Mouse (Mus musculus) liver, adult 2 months (tissue): ENCODE data around the gene Tmem86a. TPM values are rescaled to one million over a fixed set of nuclear protein-coding genes. Genes with fewer than 3 reads are reported as not detected.

ENCODE experiments used
- DNase-seq: peaks from one replicate; pipeline ENCODE4 v3.0.0-alpha.2; 2011; ENCODE audit warnings: low read depth, low spot score; ENCODE audit errors: extremely low read depth
- H3K27ac ChIP-seq: fragments of 200-500 bp; replicated peaks from 2 replicates; pipeline ENCODE4 v1.5.1; 2012; ENCODE audit warnings: low read depth, mild to moderate bottlenecking, control low read depth, inconsistent platforms, low read length; ENCODE audit not compliant: insufficient read depth
- H3K27me3 ChIP-seq: fragments of 200-500 bp; 2 replicates; pipeline ENCODE4 v1.6.1; 2012; ENCODE audit warnings: mild to moderate bottlenecking, moderate library complexity, low read length, inconsistent platforms; ENCODE audit not compliant: control insufficient read depth, insufficient read depth
- H3K36me3 ChIP-seq: fragments of 200-500 bp; 2 replicates; pipeline ENCODE4 v1.6.1; 2012; ENCODE audit warnings: low read length, inconsistent platforms; ENCODE audit not compliant: control insufficient read depth, insufficient read depth
- H3K4me1 ChIP-seq: fragments of 200-500 bp; 2 replicates; pipeline ENCODE4 v1.6.1; 2011; ENCODE audit warnings: low read length; ENCODE audit not compliant: control insufficient read depth, insufficient read depth
- H3K4me3 ChIP-seq: fragments of 200-500 bp; 2 replicates; pipeline ENCODE4 v1.5.1; 2011; ENCODE audit warnings: low read depth, mild to moderate bottlenecking, control low read depth, low read length, moderate library complexity; ENCODE audit not compliant: insufficient read depth
- H3K79me2 ChIP-seq: fragments of 200-500 bp; 2 replicates; pipeline ENCODE4 v1.6.1; 2012; ENCODE audit warnings: inconsistent platforms, mild to moderate bottlenecking, low read length, moderate library complexity; ENCODE audit not compliant: control insufficient read depth, insufficient read depth
- H3K9ac ChIP-seq: fragments of 200-500 bp; 2 replicates; pipeline ENCODE4 v1.6.1; 2012; ENCODE audit warnings: low read depth, mild to moderate bottlenecking, control low read depth, inconsistent platforms, low read length
- CTCF ChIP-seq: fragments of 200-500 bp; IDR thresholded peaks from 2 replicates; pipeline ENCODE4 v1.5.1; 2011; ENCODE audit warnings: low read depth, low read length, control low read depth
- POLR2A ChIP-seq: fragments of 200-500 bp; IDR thresholded peaks from 2 replicates; pipeline ENCODE4 v1.6.1; 2011; ENCODE audit warnings: low read length, control low read depth; ENCODE audit not compliant: insufficient read depth; ENCODE audit errors: extremely low read depth
- WGBS: fragments of 180-500 bp; shearing (Covaris S2); methylation state at CpG from one replicate; pipeline ENCODE4 v1.1.7; 2018; 5-methylcytosine and 5-hydroxymethylcytosine counted together
- polyA plus RNA-seq: library from polyadenylated mRNA; depleted of rRNA; stranded (reverse); fragments of >200 nt; gene quantifications from 2 replicates; pipeline ENCODE4 v1.2.3, GENCODE M21; 2012
- total RNA-seq: library from RNA; depleted of rRNA; stranded (reverse); fragments of >200 nt; gene quantifications from 2 replicates; pipeline ENCODE4 v1.2.3, GENCODE M21; 2014

Gene Tmem86a
- total and polyA plus RNA-seq, 2 experiments, result 5.7 to 16.1 TPM

DNA sequence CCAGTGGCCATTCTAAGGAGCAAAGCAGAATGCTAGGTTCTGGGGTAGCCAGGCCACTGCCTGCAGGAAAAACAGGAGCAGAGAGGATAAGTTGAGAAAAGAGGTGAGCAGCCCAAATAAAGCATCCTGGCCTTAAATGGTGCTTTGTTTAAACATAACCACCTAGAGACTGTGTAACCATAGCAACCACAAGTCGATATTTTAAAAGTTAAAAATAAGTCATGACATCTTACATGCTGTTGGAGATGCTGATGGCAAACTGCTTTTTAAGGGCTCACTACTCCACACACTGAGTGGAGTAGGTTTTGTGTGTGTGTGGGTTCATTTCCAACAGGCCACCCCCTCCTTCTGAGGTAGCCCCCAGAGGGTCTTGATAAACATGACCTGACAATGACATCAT is 34.7 kb downstream of the Tmem86a start:
- Histone ChIP-seq H3K79me2 (no peaks in the 10 kb centered on the region), H3K36me3 (no peaks in the 10 kb centered on the region), H3K4me3 (no peak overlapping the region), H3K27ac (no peak overlapping the region), H3K4me1 (no peaks in the 10 kb centered on the region), H3K9ac (no peak overlapping the region), H3K27me3 (no peaks in the 10 kb centered on the region)
- WGBS, result 49% methylated on average over 1 of the region's 1 CpGs
- no peak for DNase-seq
- TF ChIP-seq CTCF, result no peak

DNA sequence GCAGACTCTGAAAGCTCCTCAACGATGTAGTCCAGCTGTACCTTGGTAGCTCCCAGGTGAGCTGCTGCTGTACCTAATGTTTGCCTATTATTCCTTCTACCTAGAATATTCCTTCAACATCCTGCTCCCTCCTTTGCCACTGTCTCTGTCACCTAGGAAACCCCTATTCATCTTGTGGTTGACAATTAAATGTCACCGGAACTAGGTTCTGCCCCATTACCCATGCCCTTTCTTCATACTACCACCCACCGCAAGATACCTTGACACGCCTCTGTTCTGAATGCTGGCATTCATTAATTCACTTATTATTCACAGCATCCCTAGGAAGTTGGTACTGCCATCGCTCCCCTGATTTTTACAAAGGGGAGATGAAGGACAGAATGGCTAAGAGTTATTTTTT is 43.5 kb downstream of the Tmem86a start:
- Histone ChIP-seq H3K4me3 (no peak overlapping the region), H3K4me1 (no peaks in the 10 kb centered on the region), H3K27me3 (no peaks in the 10 kb centered on the region), H3K36me3 (no peaks in the 10 kb centered on the region), H3K27ac (no peak overlapping the region), H3K79me2 (no peaks in the 10 kb centered on the region), H3K9ac (no peak overlapping the region)
- 88% methylated on average over 5 of the region's 5 CpGs for WGBS
- DNase-seq, result no peak
- TF ChIP-seq POLR2A (no peak), CTCF (no peak)

DNA sequence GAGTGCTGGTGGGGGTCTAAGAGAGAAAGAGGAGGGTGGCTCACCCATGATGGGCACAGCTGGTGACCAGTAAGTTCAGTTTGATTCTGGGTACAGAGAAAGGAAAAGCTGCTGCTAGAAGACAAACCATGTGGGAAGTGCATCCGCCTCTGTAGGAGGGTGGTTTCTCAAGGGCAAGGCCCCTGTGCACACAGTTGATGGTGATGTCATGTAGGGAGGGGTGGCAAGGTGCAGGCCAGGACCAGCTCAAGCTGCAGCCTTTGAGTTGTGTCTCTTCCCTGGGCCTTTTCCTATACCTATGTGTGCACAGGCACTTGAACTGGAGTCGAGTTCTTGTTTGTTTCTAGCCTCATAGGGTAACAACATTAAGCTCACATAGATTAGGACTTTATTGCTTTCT is 44.6 kb downstream of the Tmem86a start:
- no peak for TF ChIP-seq CTCF
- TF ChIP-seq POLR2A, result no peak
- 60% methylated on average over 2 of the region's 2 CpGs for WGBS
- DNase-seq, result no peak
- Histone ChIP-seq H3K4me1 (no peaks in the 10 kb centered on the region), H3K79me2 (no peaks in the 10 kb centered on the region), H3K36me3 (no peaks in the 10 kb centered on the region), H3K9ac (no peak overlapping the region), H3K27me3 (no peaks in the 10 kb centered on the region), H3K4me3 (no peak overlapping the region), H3K27ac (no peak overlapping the region)

DNA sequence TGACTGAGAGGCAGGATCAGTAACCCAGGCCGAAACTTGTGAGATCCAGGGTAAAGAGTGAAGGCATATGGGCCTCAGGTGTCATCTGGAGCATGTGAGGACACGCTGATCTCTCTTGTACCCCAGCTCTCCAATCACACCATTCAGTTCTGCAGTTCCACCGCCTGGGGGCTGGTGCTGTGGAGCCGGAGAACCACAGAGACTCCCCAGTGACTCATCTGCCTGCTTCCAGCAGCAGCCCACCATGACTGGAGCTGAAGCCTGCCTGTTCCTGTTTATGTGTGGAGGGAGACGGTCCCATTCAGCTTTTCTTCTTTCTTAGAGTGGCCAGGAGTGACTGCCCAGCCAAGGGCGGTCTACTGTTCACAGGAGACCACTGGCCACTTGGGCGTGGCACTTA is 47.6 kb downstream of the Tmem86a start:
- Histone ChIP-seq H3K36me3 (no peaks in the 10 kb centered on the region), H3K27ac (no peak overlapping the region), H3K9ac (no peak overlapping the region), H3K27me3 (no peaks in the 10 kb centered on the region), H3K4me3 (no peak overlapping the region), H3K4me1 (no peaks in the 10 kb centered on the region), H3K79me2 (no peaks in the 10 kb centered on the region)
- no peak for TF ChIP-seq POLR2A
- 70% methylated on average over 7 of the region's 7 CpGs for WGBS
- no peak for DNase-seq

DNA sequence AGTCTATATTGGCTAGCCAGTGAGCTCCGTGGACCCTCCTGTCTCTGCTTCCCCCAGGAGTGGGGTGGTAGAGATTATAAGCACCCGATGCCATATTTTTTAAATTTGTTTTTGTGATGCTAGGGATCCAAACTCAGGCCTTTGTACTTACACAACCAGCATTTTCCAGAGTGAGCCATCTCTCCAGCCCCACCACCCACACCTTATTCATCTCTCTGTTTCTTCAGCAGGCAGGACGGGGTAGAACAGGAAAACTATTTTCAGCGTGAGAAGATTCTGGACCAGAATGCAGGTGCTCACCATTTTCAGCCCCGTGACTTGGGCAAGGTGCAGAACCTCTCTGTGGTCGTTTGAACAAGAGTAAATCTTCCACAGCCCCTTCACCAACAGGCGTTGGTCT is 48.9 kb downstream of the Tmem86a start:
- TF ChIP-seq CTCF (no peak), POLR2A (no peak)
- 81% methylated on average over 7 of the region's 7 CpGs for WGBS
- no peak overlapping the region for H3K9ac ChIP-seq
- no peaks in the 10 kb centered on the region for H3K79me2 ChIP-seq
- DNase-seq, result no peak
- H3K4me1 ChIP-seq, result no peaks in the 10 kb centered on the region
- no peaks in the 10 kb centered on the region for H3K27me3 ChIP-seq
- no peaks in the 10 kb centered on the region for H3K36me3 ChIP-seq
- no peak overlapping the region for H3K27ac ChIP-seq
- H3K4me3 ChIP-seq, result no peak overlapping the region

DNA sequence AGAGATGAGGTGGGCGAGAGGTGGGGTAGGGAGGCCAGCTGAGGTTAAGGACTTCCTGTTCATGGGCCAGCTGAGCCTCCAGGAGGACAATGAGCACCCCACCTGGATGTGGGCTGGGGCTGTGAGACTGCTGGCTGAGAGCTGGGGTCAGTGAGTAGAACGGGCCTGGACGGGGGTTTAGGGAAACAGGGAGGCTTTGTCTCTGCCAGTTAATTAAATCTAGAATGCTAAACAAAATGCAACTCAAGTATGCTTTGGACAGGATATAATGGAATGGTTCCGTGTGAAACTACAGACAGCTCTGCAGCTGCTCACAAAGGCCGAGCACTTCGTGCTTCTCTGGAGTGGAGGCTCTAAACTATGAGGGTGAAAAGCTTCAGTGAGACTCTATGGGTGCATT is 50.2 kb downstream of the Tmem86a start:
- no peak for TF ChIP-seq CTCF
- WGBS, result 82% methylated on average over 6 of the region's 6 CpGs
- Histone ChIP-seq H3K4me3 (no peak overlapping the region), H3K36me3 (no peaks in the 10 kb centered on the region), H3K4me1 (no peaks in the 10 kb centered on the region), H3K9ac (no peak overlapping the region), H3K79me2 (no peaks in the 10 kb centered on the region), H3K27ac (no peak overlapping the region), H3K27me3 (no peaks in the 10 kb centered on the region)
- DNase-seq, result no peak

DNA sequence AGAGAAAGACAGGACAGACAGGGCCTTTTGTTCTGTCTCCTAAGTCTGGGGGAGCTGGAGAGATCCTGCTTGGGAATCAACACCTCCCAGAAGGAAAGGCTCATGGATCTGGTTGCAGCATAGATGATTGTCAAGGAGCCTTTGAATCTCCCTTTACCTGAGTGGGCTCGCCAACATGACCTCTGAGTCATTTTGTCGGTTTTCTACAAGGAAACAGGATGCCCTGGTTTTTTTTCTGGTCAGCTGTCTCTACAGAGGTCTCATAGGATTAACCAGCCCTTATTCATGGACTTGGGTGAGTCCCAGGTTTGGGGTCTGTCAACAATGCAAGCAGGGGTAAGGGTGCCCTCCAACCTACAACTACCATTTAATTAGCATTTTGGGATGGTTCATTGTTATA is 52.6 kb downstream of the Tmem86a start:
- TF ChIP-seq POLR2A (no peak), CTCF (no peak)
- Histone ChIP-seq H3K27me3 (no peaks in the 10 kb centered on the region), H3K9ac (no peak overlapping the region), H3K36me3 (no peaks in the 10 kb centered on the region), H3K4me1 (no peaks in the 10 kb centered on the region), H3K79me2 (no peaks in the 10 kb centered on the region), H3K4me3 (no peak overlapping the region), H3K27ac (no peak overlapping the region)
- DNase-seq, result no peak
- WGBS, result 65% methylated on average over 2 of the region's 2 CpGs
